Mouse (Mus musculus) heart, embryonic 11.5 days (tissue): ENCODE data around the gene Nadk2. TPM values are rescaled to one million over a fixed set of nuclear protein-coding genes. Genes with fewer than 3 reads are reported as not detected.

ENCODE experiments used
- ATAC-seq: fragments of 200-750 bp; cut with Nextera tagmentation; replicated peaks from 2 replicates; pipeline ENCODE4 v1.8.0; 2017; ENCODE audit warnings: moderate library complexity; ENCODE audit not compliant: insufficient number of reproducible peaks, low FRiP score, low TSS enrichment
- H3K27ac ChIP-seq: fragments of 300-500 bp; sonication (generic); 2 replicates; pipeline ENCODE4 v1.5.1; 2014; ENCODE audit warnings: mild to moderate bottlenecking, low read depth, low read length
- H3K27me3 ChIP-seq: fragments of 300-500 bp; sonication (generic); 2 replicates; pipeline ENCODE4 v1.6.1; 2014; ENCODE audit warnings: mild to moderate bottlenecking, low read length, mixed read lengths; ENCODE audit not compliant: control insufficient read depth, insufficient read depth
- H3K36me3 ChIP-seq: fragments of 300-500 bp; sonication (generic); 2 replicates; pipeline ENCODE4 v1.6.1; 2014; ENCODE audit warnings: mild to moderate bottlenecking, low read length, moderate library complexity, mixed read lengths; ENCODE audit not compliant: control insufficient read depth, insufficient read depth
- H3K4me1 ChIP-seq: fragments of 300-500 bp; sonication (generic); 2 replicates; pipeline ENCODE4 v1.6.1; 2014; ENCODE audit warnings: low read length; ENCODE audit not compliant: control insufficient read depth, insufficient read depth
- H3K4me2 ChIP-seq: fragments of 300-500 bp; sonication (generic); 2 replicates; pipeline ENCODE4 v1.6.1; 2014; ENCODE audit warnings: mild to moderate bottlenecking, moderate library complexity
- H3K4me3 ChIP-seq: fragments of 300-500 bp; sonication (generic); 2 replicates; pipeline ENCODE4 v1.5.1; 2014; ENCODE audit warnings: low read depth, low read length
- H3K9ac ChIP-seq: fragments of 300-500 bp; sonication (generic); 2 replicates; pipeline ENCODE4 v1.6.1; 2014; ENCODE audit warnings: mild to moderate bottlenecking, low read depth, low read length, moderate library complexity
- H3K9me3 ChIP-seq: fragments of 300-500 bp; sonication (generic); replicated peaks from 2 replicates; pipeline ENCODE4 v1.6.1; 2016; ENCODE audit warnings: low read length; ENCODE audit not compliant: control insufficient read depth
- WGBS: fragments of 180-500 bp; shearing (Covaris S2); extraction: QIAGEN DNeasy Blood & Tissue Kit; methylation state at CpG from one replicate; pipeline ENCODE4 v1.1.7; 2014; ENCODE audit not compliant: insufficient replicate concordance; 5-methylcytosine and 5-hydroxymethylcytosine counted together
- polyA plus RNA-seq: library from polyadenylated mRNA; unstranded; fragments of >200 nt; fragmentation: Nextera tagmentation; extraction: Ambion mirVana; gene quantifications from 2 replicates; pipeline ENCODE4 v1.2.1, GENCODE M21; 2014

The Nadk2 gene
- 57.1 and 65.3 TPM in 2 replicates for polyA plus RNA-seq

- Histone ChIP-seq H3K9me3 (no peaks in the 10 kb centered on the region), H3K27ac (peak within 1 kb of the TSS; percentile 95), H3K27me3 (no peaks in the 10 kb centered on the region), H3K4me3 (peak within 1 kb of the TSS; percentile 96), H3K4me1 (peaks cover 22% of the 10 kb centered on the region), H3K4me2 (peak within 1 kb of the TSS; percentile 75), H3K36me3 (no peaks in the 10 kb centered on the region), H3K9ac (peak within 1 kb of the TSS; percentile 98)
- ATAC-seq: peak; percentile 97
- WGBS: under 1% methylated on average over 43 of the region's 54 CpGs
These were observed at the start of gene Nadk2 for GRCm38 (mm10) chr15:9070912-9071555. Nadk2 (plus strand) TSS chr15:9071260.

GRCm38 (mm10) chr15:9055704-9056103 lies 15.4 kb upstream of the Nadk2 start:
- ATAC-seq: no peak
- Histone ChIP-seq H3K9ac (no peak overlapping the region), H3K4me1 (no peaks in the 10 kb centered on the region), H3K27ac (no peak overlapping the region), H3K4me2 (no peak overlapping the region), H3K9me3 (no peaks in the 10 kb centered on the region), H3K4me3 (no peak overlapping the region), H3K36me3 (no peaks in the 10 kb centered on the region), H3K27me3 (no peaks in the 10 kb centered on the region)

- Histone ChIP-seq H3K4me1 (no peaks in the 10 kb centered on the region), H3K27me3 (no peaks in the 10 kb centered on the region), H3K4me3 (no peak overlapping the region), H3K36me3 (no peaks in the 10 kb centered on the region), H3K9ac (no peak overlapping the region), H3K4me2 (no peak overlapping the region), H3K27ac (no peak overlapping the region), H3K9me3 (no peaks in the 10 kb centered on the region)
- WGBS: 76% methylated on average over 2 of the region's 2 CpGs
- no peak for ATAC-seq
These were observed 11.2 kb upstream of the Nadk2 start for GRCm38 (mm10) chr15:9059856-9060255.

- H3K27me3 ChIP-seq: no peaks in the 10 kb centered on the region
- no peak overlapping the region for H3K4me2 ChIP-seq
- no peaks in the 10 kb centered on the region for H3K9me3 ChIP-seq
- H3K4me1 ChIP-seq: no peaks in the 10 kb centered on the region
- H3K9ac ChIP-seq: no peak overlapping the region
- no peaks in the 10 kb centered on the region for H3K36me3 ChIP-seq
- 72% methylated on average over 7 of the region's 7 CpGs for WGBS
- no peak overlapping the region for H3K27ac ChIP-seq
- H3K4me3 ChIP-seq: no peak overlapping the region
- ATAC-seq: no peak
These were observed 9.7 kb upstream of the Nadk2 start for GRCm38 (mm10) chr15:9061150-9061882.

GRCm38 (mm10) chr15:9068881-9069280 lies 2.2 kb upstream of the Nadk2 start:
- 77% methylated on average over 4 of the region's 4 CpGs for WGBS
- Histone ChIP-seq H3K4me3 (no peak overlapping the region), H3K36me3 (no peaks in the 10 kb centered on the region), H3K9me3 (no peaks in the 10 kb centered on the region), H3K27ac (no peak overlapping the region), H3K4me2 (no peak overlapping the region), H3K9ac (no peak overlapping the region), H3K4me1 (peaks cover 3% of the 10 kb centered on the region; the same call in 1 of the 2 replicates), H3K27me3 (no peaks in the 10 kb centered on the region)
- no peak for ATAC-seq

GRCm38 (mm10) chr15:9070353-9070752 lies 707 bp upstream of the Nadk2 start:
- H3K9me3 ChIP-seq: no peaks in the 10 kb centered on the region
- H3K27ac ChIP-seq: peak overlapping the region; percentile 76
- H3K4me3 ChIP-seq: peak overlapping the region; percentile 96
- WGBS: 4% methylated on average over 3 of the region's 3 CpGs
- H3K9ac ChIP-seq: peak overlapping the region; percentile 78
- H3K36me3 ChIP-seq: no peaks in the 10 kb centered on the region
- ATAC-seq: 0 out of 2 replicates have a peak, but pooled peaks have one; percentile 11
- H3K4me1 ChIP-seq: peaks cover 16% of the 10 kb centered on the region
- H3K27me3 ChIP-seq: no peaks in the 10 kb centered on the region
- H3K4me2 ChIP-seq: peak overlapping the region; percentile 75

GRCm38 (mm10) chr15:9071556-9072544 lies 790 bp downstream of the Nadk2 start:
- Histone ChIP-seq H3K9me3 (no peaks in the 10 kb centered on the region), H3K9ac (peak overlapping the region; percentile 98), H3K4me2 (peak overlapping the region; percentile 75), H3K27me3 (no peaks in the 10 kb centered on the region), H3K36me3 (no peaks in the 10 kb centered on the region), H3K27ac (peak overlapping the region; percentile 95), H3K4me3 (peak overlapping the region; percentile 96), H3K4me1 (peaks cover 30% of the 10 kb centered on the region)
- ATAC-seq: 0 out of 2 replicates have a peak, but pooled peaks have one; percentile 9
- under 1% methylated on average over 64 of the region's 66 CpGs for WGBS

- 9% methylated on average over 5 of the region's 5 CpGs for WGBS
These were observed 1.6 kb downstream of the Nadk2 start for GRCm38 (mm10) chr15:9072630-9073029.

More at GRCm38 (mm10) chr15:9072630-9073029, 1.6 kb downstream of the Nadk2 start:
- H3K4me1 ChIP-seq: peaks cover 30% of the 10 kb centered on the region
- no peaks in the 10 kb centered on the region for H3K36me3 ChIP-seq
- no peak for ATAC-seq
- H3K27me3 ChIP-seq: no peaks in the 10 kb centered on the region
- peak overlapping the region; percentile 96 for H3K4me3 ChIP-seq
- H3K27ac ChIP-seq: peak overlapping the region; percentile 95
- peak overlapping the region; percentile 98 for H3K9ac ChIP-seq
- peak overlapping the region; percentile 75 for H3K4me2 ChIP-seq
- no peaks in the 10 kb centered on the region for H3K9me3 ChIP-seq
